Mouse (Mus musculus) kidney, adult 2 months (tissue): ENCODE data around the gene Csnk2b.

Experiments used
- CTCF ChIP-seq: fragments of 200-500 bp; conservative IDR thresholded peaks from 2 replicates; pipeline ENCODE4 v1.5.1; 2011; ENCODE audit warnings: low read depth, mild to moderate bottlenecking, control low read depth, low read length, moderate library complexity, mixed read lengths; ENCODE audit not compliant: insufficient read depth, insufficient read length
- POLR2A ChIP-seq: fragments of 200-500 bp; IDR thresholded peaks from one replicate; pipeline ENCODE4 v1.6.1; 2011; ENCODE audit warnings: low read depth, low read length, control low read depth

DNA sequence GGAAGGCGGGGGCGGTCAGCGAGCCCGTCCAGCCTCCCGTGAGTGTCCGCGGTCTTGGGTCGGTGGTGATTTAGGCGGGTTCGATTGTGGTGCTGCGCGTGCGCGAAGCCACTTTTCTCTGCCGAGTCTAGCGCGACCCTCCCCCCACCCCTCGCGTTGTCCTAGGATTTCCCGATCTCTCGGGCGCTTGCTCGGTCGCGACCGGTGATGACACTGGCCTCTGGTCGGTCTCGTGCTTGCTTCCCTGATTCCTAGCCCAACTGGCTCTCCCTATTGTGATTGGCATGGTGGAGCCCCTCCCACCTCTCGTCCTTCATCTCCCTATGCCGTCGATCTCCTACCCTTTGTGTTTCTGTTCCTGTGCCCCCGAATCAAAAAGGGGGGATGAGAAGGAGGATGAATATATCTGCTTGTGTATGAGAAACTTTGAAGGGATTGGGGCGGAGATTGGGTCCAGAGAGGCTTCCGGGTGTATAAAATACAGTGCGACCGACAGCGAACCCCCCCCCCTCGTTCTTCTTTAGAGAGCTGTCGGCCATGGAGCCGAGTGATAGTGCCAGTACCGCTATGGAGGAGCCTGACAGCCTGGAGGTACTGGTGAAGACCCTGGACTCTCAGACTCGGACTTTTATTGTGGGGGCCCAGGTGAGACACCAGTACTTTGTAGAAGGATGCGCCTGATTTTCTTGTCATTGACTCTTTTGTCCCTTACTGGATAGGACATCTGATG lies 13.9 kb upstream of the Csnk2b start:
- TF ChIP-seq POLR2A: no peak
- no peak for TF ChIP-seq CTCF
